Mouse (Mus musculus) brain, embryonic 18.5 days (tissue): Measurements from ENCODE around the gene Lhx4.

ENCODE experiments used
- DNase-seq: peaks from one replicate; pipeline ENCODE4 v3.0.0-alpha.2; 2012; ENCODE audit warnings: low read depth, low spot score

Gene Lhx4

GRCm38 (mm10) chr1:155751484-155752255 lies at the start of gene Lhx4:
Gene Lhx4, minus strand, starts transcription at chr1:155751684.
- no peak for DNase-seq

GRCm38 (mm10) chr1:155798000-155798399 lies 46.5 kb upstream of the Lhx4 start:
- DNase-seq, result no peak

GRCm38 (mm10) chr1:155797425-155797824 lies 45.9 kb upstream of the Lhx4 start:
- DNase-seq, result no peak

GRCm38 (mm10) chr1:155796757-155797405 lies 45.4 kb upstream of the Lhx4 start:
- no peak for DNase-seq

GRCm38 (mm10) chr1:155795791-155796233 lies 44.3 kb upstream of the Lhx4 start:
- DNase-seq, result no peak

- DNase-seq, result no peak
Measured at GRCm38 (mm10) chr1:155794855-155795254, 43.4 kb upstream of the Lhx4 start.

- no peak for DNase-seq
Measured at GRCm38 (mm10) chr1:155791919-155792318, 40.4 kb upstream of the Lhx4 start.

GRCm38 (mm10) chr1:155790111-155790974 lies 38.9 kb upstream of the Lhx4 start:
- DNase-seq, result peak; percentile 12

GRCm38 (mm10) chr1:155785886-155786285 lies 34.4 kb upstream of the Lhx4 start:
- no peak for DNase-seq

- no peak for DNase-seq
Measured at GRCm38 (mm10) chr1:155784343-155785205, 33.1 kb upstream of the Lhx4 start.

GRCm38 (mm10) chr1:155782382-155782781 lies 30.9 kb upstream of the Lhx4 start:
- no peak for DNase-seq

- DNase-seq, result no peak
Measured at GRCm38 (mm10) chr1:155777641-155778625, 26.4 kb upstream of the Lhx4 start.

- no peak for DNase-seq
Measured at GRCm38 (mm10) chr1:155759167-155759566, 7.7 kb upstream of the Lhx4 start.

- DNase-seq, result no peak
Measured at GRCm38 (mm10) chr1:155758711-155759110, 7.2 kb upstream of the Lhx4 start.

- no peak for DNase-seq
Measured at GRCm38 (mm10) chr1:155757621-155758020, 6.1 kb upstream of the Lhx4 start.

GRCm38 (mm10) chr1:155753411-155753810 lies 1.9 kb upstream of the Lhx4 start:
- no peak for DNase-seq

GRCm38 (mm10) chr1:155750517-155751178 lies 836 bp downstream of the Lhx4 start:
- DNase-seq, result no peak

- DNase-seq, result no peak
Measured at GRCm38 (mm10) chr1:155747911-155748310, 3.6 kb downstream of the Lhx4 start.

GRCm38 (mm10) chr1:155747011-155747410 lies 4.5 kb downstream of the Lhx4 start:
- no peak for DNase-seq
